Mouse (Mus musculus) forebrain, postnatal 0 days (tissue): ENCODE results near the gene Traf3ip2. TPM values are rescaled to one million over a fixed set of nuclear protein-coding genes. Genes with fewer than 3 reads are reported as not detected.

Source experiments
- ATAC-seq: fragments of 200-750 bp; cut with Nextera tagmentation; 2 replicates; pipeline ENCODE4 v1.8.0; 2017; ENCODE audit warnings: mild to moderate bottlenecking, moderate library complexity
- DNase-seq: peaks from one replicate; pipeline ENCODE4 v3.0.0-alpha.2; 2015
- H3K27ac ChIP-seq: fragments of 300-500 bp; sonication (generic); 2 replicates; pipeline ENCODE4 v1.5.1; 2014; ENCODE audit warnings: low read depth, mild to moderate bottlenecking, antibody characterized with exemption, low read length, moderate library complexity, mixed read lengths
- H3K27me3 ChIP-seq: fragments of 300-500 bp; sonication (generic); 2 replicates; pipeline ENCODE4 v1.6.1; 2014; ENCODE audit warnings: mild to moderate bottlenecking, low read length, mixed read lengths; ENCODE audit not compliant: insufficient read depth
- H3K36me3 ChIP-seq: fragments of 300-500 bp; sonication (generic); 2 replicates; pipeline ENCODE4 v1.6.1; 2014; ENCODE audit warnings: mild to moderate bottlenecking, moderate library complexity; ENCODE audit not compliant: insufficient read depth
- H3K4me1 ChIP-seq: fragments of 300-500 bp; sonication (generic); 2 replicates; pipeline ENCODE4 v1.6.1; 2014; ENCODE audit warnings: antibody characterized with exemption; ENCODE audit not compliant: insufficient read depth
- H3K4me2 ChIP-seq: fragments of 300-500 bp; sonication (generic); 2 replicates; pipeline ENCODE4 v1.6.1; 2014; ENCODE audit warnings: low read depth, mild to moderate bottlenecking, moderate library complexity
- H3K4me3 ChIP-seq: fragments of 300-500 bp; sonication (generic); 2 replicates; pipeline ENCODE4 v1.5.1; 2014; ENCODE audit warnings: low read depth, low read length, mixed read lengths
- H3K9ac ChIP-seq: fragments of 300-500 bp; sonication (generic); 2 replicates; pipeline ENCODE4 v1.6.1; 2014; ENCODE audit warnings: mild to moderate bottlenecking
- H3K9me3 ChIP-seq: fragments of 300-500 bp; sonication (generic); 2 replicates; pipeline ENCODE4 v1.6.1; 2016; ENCODE audit warnings: low read length
- CTCF ChIP-seq: sonication (generic); IDR thresholded peaks from 2 replicates; pipeline ENCODE4 v1.5.1; 2016; ENCODE audit warnings: antibody characterized with exemption, control low read depth, low read depth
- WGBS: fragments of 180-500 bp; shearing (Covaris S2); extraction: QIAGEN DNeasy Blood & Tissue Kit; methylation state at CpG from one replicate; pipeline ENCODE4 v1.1.7; 2014; 5-methylcytosine and 5-hydroxymethylcytosine counted together
- polyA plus RNA-seq: library from polyadenylated mRNA; unstranded; fragments of >200 nt; fragmentation: Nextera tagmentation; extraction: Ambion mirVana; gene quantifications from 2 replicates; pipeline ENCODE4 v1.2.1, GENCODE M21; 2015
- total RNA-seq: library from RNA; depleted of rRNA; stranded (reverse); fragments of >200 nt; gene quantifications from 2 replicates; pipeline ENCODE4 v1.2.3, GENCODE M21; 2014

Traf3ip2 gene
- total and polyA plus RNA-seq, 2 experiments from 2014 or later = 0.24 to 6.0 TPM

DNA sequence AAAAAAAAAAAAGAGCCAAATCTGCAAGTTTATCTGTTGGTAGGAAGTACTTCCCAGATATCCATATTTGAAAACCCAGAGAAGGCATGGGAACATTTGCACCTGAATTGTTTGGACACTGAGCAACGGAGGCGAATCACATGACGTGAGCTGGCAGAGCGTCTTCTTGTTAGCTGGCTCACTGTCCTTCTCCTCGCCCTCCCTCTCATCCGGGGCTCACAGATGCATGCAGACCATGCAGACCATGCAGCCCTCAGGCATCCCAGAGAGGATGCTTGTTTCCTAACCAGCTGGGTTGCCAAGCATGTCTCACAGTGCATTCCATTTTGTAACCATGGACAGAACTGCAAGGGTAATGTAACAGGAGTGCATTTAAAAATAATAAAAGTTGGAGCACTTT is 11.1 kb downstream of the Traf3ip2 start:
- peak; percentile 45 for ATAC-seq
- TF ChIP-seq CTCF = no peak

GRCm38 (mm10) chr10:39624837-39625625 is 12.3 kb downstream of the Traf3ip2 start:
- no peak for DNase-seq
- peaks cover 9% of the 10 kb centered on the region; the same call in 1 of the 2 replicates for H3K36me3 ChIP-seq
- no peaks in the 10 kb centered on the region for H3K27me3 ChIP-seq
- no peak for ATAC-seq
- H3K4me1 ChIP-seq = peaks cover 14% of the 10 kb centered on the region
- H3K9ac ChIP-seq = no peak overlapping the region
- H3K27ac ChIP-seq = no peak overlapping the region
- no peak overlapping the region for H3K4me2 ChIP-seq
- TF ChIP-seq CTCF = no peak
- no peak overlapping the region for H3K4me3 ChIP-seq
- no peaks in the 10 kb centered on the region for H3K9me3 ChIP-seq
- 54% methylated on average over 12 of the region's 12 CpGs for WGBS

More for the DNA sequence above, 11.1 kb downstream of the Traf3ip2 start:
- Histone ChIP-seq H3K4me1 (peaks cover 6% of the 10 kb centered on the region; the same call in 1 of the 2 replicates), H3K36me3 (peaks cover 9% of the 10 kb centered on the region; the same call in 1 of the 2 replicates), H3K9ac (no peak overlapping the region), H3K9me3 (no peaks in the 10 kb centered on the region), H3K4me3 (no peak overlapping the region), H3K27ac (no peak overlapping the region), H3K27me3 (no peaks in the 10 kb centered on the region), H3K4me2 (no peak overlapping the region)
- WGBS = 50% methylated on average over 6 of the region's 6 CpGs
- no peak for DNase-seq

- peaks cover 21% of the 10 kb centered on the region for H3K4me1 ChIP-seq
- H3K4me2 ChIP-seq = no peak overlapping the region
- H3K27ac ChIP-seq = no peak overlapping the region
- 73% methylated on average over 11 of the region's 11 CpGs for WGBS
- ATAC-seq = no peak
- no peak for TF ChIP-seq CTCF
- no peak overlapping the region for H3K4me3 ChIP-seq
- no peak overlapping the region for H3K9ac ChIP-seq
- no peaks in the 10 kb centered on the region for H3K27me3 ChIP-seq
- H3K36me3 ChIP-seq = peaks cover 9% of the 10 kb centered on the region; the same call in 1 of the 2 replicates
- H3K9me3 ChIP-seq = no peaks in the 10 kb centered on the region
- no peak for DNase-seq
These were observed 13.0 kb downstream of the Traf3ip2 start for GRCm38 (mm10) chr10:39625626-39626260.

GRCm38 (mm10) chr10:39626376-39626775 is 13.6 kb downstream of the Traf3ip2 start:
- no peak overlapping the region for H3K4me3 ChIP-seq
- 92% methylated on average over 12 of the region's 12 CpGs for WGBS

DNA sequence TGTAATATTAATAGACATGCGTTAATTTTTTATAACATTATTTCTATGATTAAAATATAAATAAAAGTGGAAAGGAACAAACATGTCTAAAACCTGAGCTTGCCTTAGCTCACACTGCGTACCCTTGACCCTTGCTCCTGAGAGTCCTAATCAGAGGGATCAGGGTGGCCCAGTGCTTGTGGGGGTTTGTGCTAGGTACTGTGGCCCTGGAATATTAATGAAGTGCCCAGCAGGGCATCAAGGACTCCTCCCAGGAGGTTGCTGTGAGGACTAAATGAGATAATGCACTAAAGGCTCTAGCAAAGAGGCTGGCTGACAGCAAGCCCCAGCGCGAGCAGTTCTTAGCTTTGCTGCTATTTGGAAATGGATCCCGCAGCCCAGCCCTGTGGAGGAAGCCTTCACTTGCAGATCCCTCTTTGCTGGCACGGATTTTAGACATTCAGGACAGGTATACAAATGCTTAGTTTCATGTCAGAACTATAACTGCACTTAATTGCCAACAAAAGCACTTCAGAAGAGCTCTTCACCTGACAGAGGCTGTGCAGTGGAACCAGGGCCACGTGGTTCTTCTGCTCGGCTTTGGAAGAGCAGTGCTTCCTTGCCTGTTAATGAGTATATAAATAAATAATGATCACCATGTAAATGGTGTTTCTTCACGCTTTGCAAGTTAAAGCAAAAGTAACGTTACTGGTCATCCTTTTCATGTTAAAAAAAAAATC is 16.2 kb downstream of the Traf3ip2 start:
- H3K9ac ChIP-seq = no peak overlapping the region
- H3K4me1 ChIP-seq = peaks cover 34% of the 10 kb centered on the region
- TF ChIP-seq CTCF = no peak
- ATAC-seq (no peak), DNase-seq (peak; percentile 42)
- no peaks in the 10 kb centered on the region for H3K36me3 ChIP-seq
- WGBS = 37% methylated on average over 10 of the region's 10 CpGs
- H3K4me2 ChIP-seq = no peak overlapping the region
- H3K9me3 ChIP-seq = no peaks in the 10 kb centered on the region
- no peak overlapping the region for H3K27ac ChIP-seq
- H3K4me3 ChIP-seq = no peak overlapping the region
- H3K27me3 ChIP-seq = no peaks in the 10 kb centered on the region

More at GRCm38 (mm10) chr10:39626376-39626775, 13.6 kb downstream of the Traf3ip2 start:
- Histone ChIP-seq H3K4me1 (peaks cover 26% of the 10 kb centered on the region), H3K36me3 (peaks cover 9% of the 10 kb centered on the region; the same call in 1 of the 2 replicates), H3K9me3 (no peaks in the 10 kb centered on the region), H3K27me3 (no peaks in the 10 kb centered on the region), H3K9ac (no peak overlapping the region), H3K27ac (no peak overlapping the region), H3K4me2 (no peak overlapping the region)
- TF ChIP-seq CTCF = no peak
- ATAC-seq (no peak), DNase-seq (no peak)

DNA sequence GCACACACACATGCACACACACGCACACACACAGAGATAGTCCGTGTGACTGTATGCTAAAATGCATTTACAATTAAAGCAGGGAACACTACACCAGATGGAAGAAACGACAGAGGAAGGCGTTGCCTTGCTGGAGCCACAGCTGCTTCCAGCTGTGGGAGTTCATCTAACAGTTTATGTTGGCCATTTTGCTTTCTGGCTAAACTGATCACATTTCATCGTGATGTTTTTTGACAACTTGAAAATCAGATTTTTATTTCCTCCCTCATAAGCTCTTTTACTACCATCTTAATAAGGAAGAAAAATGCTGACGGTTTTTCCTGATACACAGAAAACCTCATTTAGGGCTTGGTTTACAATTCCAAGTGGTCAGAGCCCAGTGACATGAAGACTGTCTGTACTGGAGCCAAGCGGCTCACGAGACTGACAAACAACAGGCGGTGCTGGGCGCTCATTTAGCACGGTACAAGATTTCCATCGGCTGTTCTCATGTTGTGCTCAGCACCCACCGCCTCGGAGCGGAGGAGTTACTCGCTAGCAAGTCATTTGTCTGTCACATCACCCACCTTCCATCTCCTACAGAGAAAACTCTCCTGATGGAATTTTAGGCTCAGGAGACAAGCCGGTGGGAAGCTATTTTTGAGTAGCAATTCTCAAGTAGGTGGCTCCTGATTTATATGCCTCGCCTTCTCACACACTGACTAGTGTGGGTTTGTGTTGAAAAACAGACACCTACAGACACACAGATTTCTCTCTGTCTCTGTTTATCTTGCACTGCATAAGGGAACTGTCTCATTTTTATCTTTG is 17.2 kb downstream of the Traf3ip2 start:
- peaks cover 31% of the 10 kb centered on the region for H3K4me1 ChIP-seq

More for the DNA sequence above, 17.2 kb downstream of the Traf3ip2 start:
- ATAC-seq (peak; percentile 76), DNase-seq (peak; percentile 78)
- 23% methylated on average over 18 of the region's 18 CpGs for WGBS
- H3K9ac ChIP-seq = peak overlapping the region; percentile 39
- no peaks in the 10 kb centered on the region for H3K27me3 ChIP-seq
- H3K4me2 ChIP-seq = peak overlapping the region; percentile 39
- no peak for TF ChIP-seq CTCF
- peak overlapping the region; percentile 80 for H3K27ac ChIP-seq
- H3K36me3 ChIP-seq = no peaks in the 10 kb centered on the region
- H3K4me3 ChIP-seq = no peak overlapping the region
- H3K9me3 ChIP-seq = no peaks in the 10 kb centered on the region
